Mouse (Mus musculus) embryonic facial prominence, embryonic 14.5 days (tissue): ENCODE results near the gene Pigt. TPM values are rescaled to one million over a fixed set of nuclear protein-coding genes. Genes with fewer than 3 reads are reported as not detected.
A peak's percentile ranks its signal among the peaks of the same experiment; 100 is the strongest.

Source experiments
- ATAC-seq: fragments of 200-750 bp; cut with Nextera tagmentation; 2 replicates; pipeline ENCODE4 v1.8.0; 2017; ENCODE audit warnings: low read depth, moderate number of reproducible peaks, moderate TSS enrichment
- DNase-seq: peaks from one replicate; pipeline ENCODE4 v3.0.0-alpha.2; 2015; ENCODE audit warnings: low spot score
- H3K27ac ChIP-seq: fragments of 300-500 bp; sonication (generic); replicated peaks from 2 replicates; pipeline ENCODE4 v1.5.1; 2014; ENCODE audit warnings: low read depth, mild to moderate bottlenecking, low read length, moderate library complexity
- H3K27me3 ChIP-seq: fragments of 300-500 bp; sonication (generic); replicated peaks from 2 replicates; pipeline ENCODE4 v1.6.1; 2014; ENCODE audit warnings: low read length; ENCODE audit not compliant: control insufficient read depth, insufficient read depth
- H3K36me3 ChIP-seq: fragments of 300-500 bp; sonication (generic); 2 replicates; pipeline ENCODE4 v1.6.1; 2014; ENCODE audit warnings: low read length, mixed read lengths; ENCODE audit not compliant: control insufficient read depth, insufficient read depth
- H3K4me1 ChIP-seq: fragments of 300-500 bp; sonication (generic); 2 replicates; pipeline ENCODE4 v1.6.1; 2014; ENCODE audit warnings: antibody characterized with exemption, low read length; ENCODE audit not compliant: control insufficient read depth, insufficient read depth
- H3K4me2 ChIP-seq: fragments of 300-500 bp; sonication (generic); 2 replicates; pipeline ENCODE4 v1.6.1; 2014; ENCODE audit warnings: low read depth, mild to moderate bottlenecking, low read length, moderate library complexity, mixed read lengths
- H3K4me3 ChIP-seq: fragments of 300-500 bp; sonication (generic); 2 replicates; pipeline ENCODE4 v1.5.1; 2014; ENCODE audit warnings: low read depth, mild to moderate bottlenecking, low read length
- H3K9ac ChIP-seq: fragments of 300-500 bp; sonication (generic); 2 replicates; pipeline ENCODE4 v1.6.1; 2014; ENCODE audit warnings: low read depth, mild to moderate bottlenecking, low read length, moderate library complexity, mixed read lengths
- H3K9me3 ChIP-seq: fragments of 300-500 bp; sonication (generic); 2 replicates; pipeline ENCODE4 v1.6.1; 2016; ENCODE audit warnings: low read length; ENCODE audit not compliant: control insufficient read depth
- WGBS: fragments of 180-500 bp; shearing (Covaris S2); extraction: QIAGEN DNeasy Blood & Tissue Kit; methylation state at CpG from one replicate; pipeline ENCODE4 v1.1.7; 2014; 5-methylcytosine and 5-hydroxymethylcytosine counted together
- polyA plus RNA-seq: library from polyadenylated mRNA; unstranded; fragments of >200 nt; fragmentation: Nextera tagmentation; extraction: Ambion mirVana; gene quantifications from 2 replicates; pipeline ENCODE4 v1.2.1, GENCODE M21; 2014

Pigt gene
- polyA plus RNA-seq, 1 experiment from 2014 or later, result 76.9 TPM

DNA sequence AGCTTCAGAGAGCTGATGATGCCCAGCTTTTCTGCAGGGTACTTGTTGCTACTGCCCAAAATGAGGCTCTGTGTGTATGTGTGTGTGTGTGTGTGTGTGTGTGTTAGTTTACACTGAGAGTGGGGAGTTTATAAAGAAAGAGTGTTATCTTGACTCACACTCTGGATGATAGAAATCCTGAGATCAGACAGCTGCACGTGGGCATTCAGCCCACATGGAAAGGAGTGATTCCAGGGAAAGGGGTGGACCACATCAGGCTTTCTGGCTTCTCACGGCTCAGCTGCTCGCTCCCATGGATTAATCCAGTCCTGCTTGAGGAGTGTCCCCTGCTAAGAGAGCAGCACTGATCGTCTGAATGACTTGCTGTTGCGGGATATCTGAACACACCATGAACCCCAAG is 44.8 kb downstream of the Pigt start:
- Histone ChIP-seq H3K4me2 (no peak overlapping the region), H3K4me3 (no peak overlapping the region), H3K4me1 (peaks cover 7% of the 10 kb centered on the region; the same call in 1 of the 2 replicates), H3K27ac (no peak overlapping the region), H3K9ac (no peak overlapping the region), H3K9me3 (no peaks in the 10 kb centered on the region), H3K27me3 (no peaks in the 10 kb centered on the region), H3K36me3 (no peaks in the 10 kb centered on the region)
- WGBS, result 70% methylated on average over 5 of the region's 5 CpGs
- DNase-seq, result no peak
- no peak for ATAC-seq

DNA sequence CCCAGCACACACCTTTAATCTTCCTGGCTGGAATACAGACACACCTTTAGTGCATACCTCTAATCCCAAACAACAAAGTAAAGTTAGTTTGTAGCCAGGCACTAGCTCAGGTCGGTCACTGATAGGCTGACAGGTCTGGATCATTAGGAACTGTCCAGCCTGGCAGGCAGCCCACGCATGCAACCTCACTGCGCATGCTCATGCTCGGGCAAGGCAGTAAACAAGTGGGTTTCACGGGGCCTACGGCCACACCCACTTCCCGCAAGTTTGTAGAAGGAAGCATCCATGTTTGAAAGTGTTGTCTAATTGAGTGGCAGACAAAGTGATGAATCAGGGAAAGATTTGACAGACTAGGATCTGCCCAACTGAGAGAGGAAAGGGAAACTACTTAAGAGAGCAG is 45.3 kb downstream of the Pigt start:
- no peak overlapping the region for H3K4me3 ChIP-seq
- no peak overlapping the region for H3K27ac ChIP-seq
- 86% methylated on average over 7 of the region's 7 CpGs for WGBS
- DNase-seq, result no peak
- no peaks in the 10 kb centered on the region for H3K36me3 ChIP-seq
- H3K9ac ChIP-seq, result no peak overlapping the region
- H3K27me3 ChIP-seq, result no peaks in the 10 kb centered on the region
- H3K4me2 ChIP-seq, result no peak overlapping the region
- peaks cover 7% of the 10 kb centered on the region; the same call in 1 of the 2 replicates for H3K4me1 ChIP-seq
- no peak for ATAC-seq
- no peaks in the 10 kb centered on the region for H3K9me3 ChIP-seq

DNA sequence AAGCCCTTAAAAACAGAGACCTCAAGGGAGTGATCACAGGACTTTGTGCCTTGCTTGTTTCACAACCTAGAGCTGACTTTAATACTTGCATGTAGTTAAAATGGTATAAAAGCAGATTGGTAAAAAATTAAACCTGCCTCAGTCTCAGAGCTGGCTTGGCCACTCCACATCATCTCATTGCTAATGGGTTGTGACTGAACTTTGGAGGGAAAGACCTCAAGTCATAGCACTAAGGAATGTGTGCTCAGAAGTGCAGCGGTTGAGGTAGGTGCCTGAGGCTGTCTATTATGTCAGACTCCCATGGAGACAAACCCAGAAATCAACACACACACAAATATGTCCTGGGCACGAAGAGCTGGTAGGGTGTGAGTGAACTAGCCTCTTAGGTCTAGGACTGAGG is 46.4 kb downstream of the Pigt start:
- H3K4me3 ChIP-seq, result no peak overlapping the region

DNA sequence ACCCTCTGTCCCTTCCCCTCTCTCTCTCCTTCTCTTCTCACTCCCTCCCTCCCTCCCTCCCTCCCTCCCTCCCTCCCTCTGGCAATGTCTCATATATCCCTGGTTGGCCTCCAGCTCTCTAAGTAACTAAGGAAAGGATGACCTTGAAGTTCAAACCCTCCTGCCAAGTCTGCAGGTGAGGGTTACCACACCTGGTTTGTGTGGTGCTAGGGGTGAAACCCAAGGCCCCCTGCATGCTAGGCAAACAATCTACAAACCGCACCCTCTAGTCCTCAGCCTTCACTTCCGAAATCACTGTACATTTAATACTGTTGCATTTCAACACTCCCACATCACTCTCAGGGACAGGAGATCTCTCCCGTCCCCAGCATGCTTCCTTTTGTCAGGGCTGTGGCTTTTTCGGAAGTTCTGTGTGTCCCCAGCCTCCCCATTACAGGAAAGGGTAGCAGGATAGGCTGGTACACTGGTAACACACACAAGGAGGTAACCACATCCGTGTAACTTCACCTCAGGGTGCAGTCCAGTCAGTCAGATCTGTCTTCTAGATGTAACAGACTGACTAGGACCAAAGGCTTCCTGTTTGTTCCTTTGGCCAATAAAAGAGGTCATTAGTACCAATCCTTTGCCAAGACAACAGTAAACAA is 47.3 kb downstream of the Pigt start:
- no peak for DNase-seq
- ATAC-seq, result peak; percentile 44; the same call in 1 of the 2 replicates
- H3K36me3 ChIP-seq, result no peaks in the 10 kb centered on the region
- no peak overlapping the region for H3K4me2 ChIP-seq
- 38% methylated on average over 5 of the region's 5 CpGs for WGBS
- H3K9me3 ChIP-seq, result no peaks in the 10 kb centered on the region
- H3K27ac ChIP-seq, result no peak overlapping the region
- peaks cover 7% of the 10 kb centered on the region; the same call in 1 of the 2 replicates for H3K4me1 ChIP-seq
- H3K27me3 ChIP-seq, result no peaks in the 10 kb centered on the region
- H3K4me3 ChIP-seq, result no peak overlapping the region
- H3K9ac ChIP-seq, result no peak overlapping the region

More for the DNA sequence above, 46.4 kb downstream of the Pigt start:
- Histone ChIP-seq H3K36me3 (no peaks in the 10 kb centered on the region), H3K27me3 (no peaks in the 10 kb centered on the region), H3K27ac (no peak overlapping the region), H3K4me1 (peaks cover 7% of the 10 kb centered on the region; the same call in 1 of the 2 replicates), H3K9ac (no peak overlapping the region), H3K4me2 (no peak overlapping the region), H3K9me3 (no peaks in the 10 kb centered on the region)
- WGBS, result 46% methylated on average over 2 of the region's 2 CpGs
- DNase-seq (no peak), ATAC-seq (no peak)

DNA sequence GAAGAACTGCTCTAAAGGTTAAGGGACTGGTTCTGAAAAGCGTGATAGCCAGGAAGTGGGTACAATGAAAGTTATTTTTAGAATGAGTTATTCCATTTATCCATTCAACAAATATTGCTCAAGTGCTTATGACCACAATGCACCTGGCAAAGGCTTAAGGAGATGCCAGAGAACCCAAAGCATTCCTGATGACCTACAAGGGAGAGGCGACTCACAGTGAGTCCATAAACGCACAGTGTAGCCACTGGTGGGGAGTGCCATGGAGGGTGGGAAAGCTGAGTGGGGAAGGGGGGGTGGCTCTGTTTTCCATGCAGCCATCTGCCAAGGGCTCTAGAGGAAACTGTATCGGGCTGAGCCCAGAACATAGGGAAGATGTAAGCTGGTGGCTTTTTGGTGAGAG is 52.0 kb downstream of the Pigt start:
- WGBS, result 45% methylated on average over 4 of the region's 4 CpGs
- Histone ChIP-seq H3K27me3 (no peaks in the 10 kb centered on the region; the same call in 1 of the 2 replicates), H3K9me3 (no peaks in the 10 kb centered on the region), H3K4me2 (no peak overlapping the region), H3K4me1 (no peaks in the 10 kb centered on the region), H3K9ac (no peak overlapping the region), H3K4me3 (no peak overlapping the region), H3K36me3 (no peaks in the 10 kb centered on the region), H3K27ac (no peak overlapping the region)
- ATAC-seq, result no peak
- DNase-seq, result no peak

DNA sequence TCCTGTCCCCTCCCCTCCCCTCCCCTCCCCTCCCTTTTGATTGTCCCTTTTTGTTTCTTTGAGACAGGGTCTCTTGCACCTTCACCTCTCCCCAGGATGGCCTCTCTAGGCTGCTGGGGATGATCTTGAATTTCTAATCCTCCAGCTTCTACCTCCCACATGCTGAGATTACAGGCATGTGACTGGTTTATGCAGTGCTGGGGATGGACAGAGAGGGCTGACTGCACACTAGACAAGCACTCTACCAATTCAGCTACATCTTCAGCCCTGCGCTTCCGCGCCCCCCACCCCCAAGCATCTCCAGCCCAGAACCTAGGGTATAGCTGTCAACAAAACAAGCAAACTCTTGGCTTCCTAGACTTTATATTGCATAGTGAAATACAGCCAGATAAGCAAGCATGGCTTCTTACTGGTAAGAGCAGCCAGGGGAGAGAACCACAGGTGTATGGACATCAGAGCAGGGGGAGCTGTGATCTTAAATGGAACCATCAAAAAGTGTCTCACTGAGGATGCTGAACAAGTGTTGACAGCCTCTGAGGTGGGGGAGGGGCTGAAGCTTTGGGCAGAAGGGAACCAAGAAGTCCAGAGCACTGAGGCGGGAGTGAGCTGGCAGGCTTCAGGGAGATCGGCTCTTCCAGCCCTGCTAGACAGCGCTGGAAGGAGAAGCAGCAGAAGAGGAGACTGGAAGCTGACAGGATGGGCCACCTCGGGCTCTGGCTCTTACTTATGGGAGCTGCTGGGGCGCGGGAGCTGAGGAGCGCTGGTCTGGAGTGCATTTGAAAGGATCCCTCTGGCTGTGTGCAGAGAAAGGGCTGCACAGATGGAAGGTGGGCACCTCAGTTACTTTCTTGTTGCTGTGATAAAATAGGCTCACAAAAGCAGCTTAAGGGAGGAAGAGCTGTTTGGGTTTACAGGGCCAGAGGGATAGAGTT is 52.9 kb downstream of the Pigt start:
- H3K27ac ChIP-seq, result no peak overlapping the region

DNA sequence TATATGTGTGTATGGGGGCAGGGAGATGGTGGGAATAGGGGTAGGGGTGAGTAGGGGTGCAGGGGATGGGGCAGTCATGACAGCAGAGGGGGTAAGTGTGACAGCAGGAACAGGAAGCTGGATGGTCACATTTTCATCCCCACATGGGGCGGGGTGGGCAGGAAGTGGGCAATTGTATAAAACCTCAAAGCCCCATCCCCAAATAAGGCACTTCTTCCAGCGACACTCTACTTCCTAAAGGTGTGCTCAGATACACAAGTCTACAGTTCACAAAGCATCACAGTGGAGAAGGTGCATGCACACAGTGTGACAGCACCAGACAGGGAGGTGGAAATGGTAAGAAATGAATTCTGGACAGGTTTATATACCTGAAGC is 53.6 kb downstream of the Pigt start:
- Histone ChIP-seq H3K4me3 (no peak overlapping the region), H3K36me3 (no peaks in the 10 kb centered on the region), H3K9me3 (no peaks in the 10 kb centered on the region), H3K27ac (no peak overlapping the region), H3K27me3 (no peaks in the 10 kb centered on the region; the same call in 1 of the 2 replicates), H3K4me2 (no peak overlapping the region), H3K9ac (no peak overlapping the region), H3K4me1 (no peaks in the 10 kb centered on the region)
- WGBS, result 65% methylated on average over 2 of the region's 2 CpGs
- ATAC-seq, result no peak
- no peak for DNase-seq

More for the DNA sequence above, 52.9 kb downstream of the Pigt start:
- Histone ChIP-seq H3K4me1 (no peaks in the 10 kb centered on the region), H3K9me3 (no peaks in the 10 kb centered on the region), H3K36me3 (no peaks in the 10 kb centered on the region), H3K27me3 (no peaks in the 10 kb centered on the region; the same call in 1 of the 2 replicates), H3K4me3 (no peak overlapping the region), H3K9ac (no peak overlapping the region), H3K4me2 (no peak overlapping the region)
- 22% methylated on average over 10 of the region's 10 CpGs for WGBS
- DNase-seq (no peak), ATAC-seq (no peak)

DNA sequence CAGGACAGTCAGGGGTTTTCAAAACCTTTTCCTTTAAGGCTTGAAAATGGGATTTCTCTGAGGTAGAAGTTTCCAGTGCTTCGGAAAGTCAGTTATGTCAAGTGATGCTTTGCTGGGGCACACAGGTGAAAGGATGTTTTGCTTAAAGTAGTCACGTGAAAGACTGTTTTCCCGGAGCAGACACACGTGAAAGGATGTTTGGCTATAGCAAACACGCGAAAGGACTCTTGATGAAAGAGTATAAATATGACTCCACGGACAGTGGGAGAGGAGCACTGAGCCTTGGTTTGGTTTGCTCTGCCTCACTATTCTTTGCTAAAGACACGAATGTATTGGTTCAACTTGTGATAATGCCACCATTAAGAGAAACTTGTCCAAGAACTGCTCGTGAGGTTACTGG is 54.2 kb downstream of the Pigt start:
- Histone ChIP-seq H3K27me3 (no peaks in the 10 kb centered on the region; the same call in 1 of the 2 replicates), H3K4me3 (no peak overlapping the region), H3K4me1 (no peaks in the 10 kb centered on the region), H3K36me3 (no peaks in the 10 kb centered on the region), H3K9ac (no peak overlapping the region), H3K27ac (no peak overlapping the region), H3K4me2 (no peak overlapping the region), H3K9me3 (no peaks in the 10 kb centered on the region)
- no peak for DNase-seq
- no peak for ATAC-seq
- WGBS, result 85% methylated on average over 9 of the region's 9 CpGs
